Mouse (Mus musculus) layer of hippocampus, postnatal 14 days (tissue): ENCODE data around the gene Kif20b. TPM values are rescaled to one million over a fixed set of nuclear protein-coding genes. Genes with fewer than 3 reads are reported as not detected.

Source experiments
- DNase-seq, 2 experiments: peaks; one replicate each; pipeline ENCODE4 v3.0.0; 2021 to 2022; ENCODE audit warnings: low spot score in 2 of 2, mixed read lengths in 1 of 2
- microRNA-seq, 2 experiments: library from miRNA; unstranded; fragments of <30 nt; microRNA quantifications; one replicate each; pipeline ENCODE4 v1.2.0; 2021
- total RNA-seq, 2 experiments: library from RNA; stranded (reverse); gene quantifications; 2 replicates each; pipeline ENCODE4 v1.2.3; 2021

The Kif20b gene
- total RNA-seq, 2 experiments from 2014 or later: 1.4 to 3.0 TPM

GRCm38 (mm10) chr19:34920066-34920465, 2.1 kb upstream of the Kif20b start:
- no peak for DNase-seq

GRCm38 (mm10) chr19:34920531-34920930, 1.6 kb upstream of the Kif20b start:
- DNase-seq: no peak

GRCm38 (mm10) chr19:34921253-34921651, 909 bp upstream of the Kif20b start:
- no peak for DNase-seq

- no peak for DNase-seq
Observed at GRCm38 (mm10) chr19:34922603-34922963, 422 bp downstream of the Kif20b start.

GRCm38 (mm10) chr19:34947206-34947605, 25.0 kb downstream of the Kif20b start:
- DNase-seq: no peak

- DNase-seq: no peak
Observed at GRCm38 (mm10) chr19:34953842-34954541, 31.8 kb downstream of the Kif20b start.

GRCm38 (mm10) chr19:34959369-34959768, 37.2 kb downstream of the Kif20b start:
- peak in 1 of 2 experiments; percentile 14 for DNase-seq

GRCm38 (mm10) chr19:34984742-34985141, 62.6 kb downstream of the Kif20b start:
- DNase-seq: no peak

- DNase-seq: peak; percentile 20 to 52
Observed at GRCm38 (mm10) chr19:34990443-34990842, 68.3 kb downstream of the Kif20b start.

- peak; percentile 48 to 69 for DNase-seq
Observed at GRCm38 (mm10) chr19:34992969-34993527, 70.9 kb downstream of the Kif20b start.

GRCm38 (mm10) chr19:35015058-35015457, 92.9 kb downstream of the Kif20b start:
- no peak for DNase-seq

- DNase-seq: no peak
Observed at GRCm38 (mm10) chr19:35017474-35018208, 95.5 kb downstream of the Kif20b start.

- no peak for DNase-seq
Observed at GRCm38 (mm10) chr19:35018209-35018581, 96.0 kb downstream of the Kif20b start.

Small RNA genes lying within 50 kb of the gene (microRNA-seq; reads per million reads assigned to microRNA genes)
- gene Mir1950: 0 reads per million in 2 experiments

Other genes with a start within 250 kb of the Kif20b start
- gene Slc16a12, start 175.1 kb upstream of the Kif20b start, total RNA-seq: 1 to 10 TPM; 2.5 to 2.8 TPM
- gene Pank1, start 42.9 kb upstream of the Kif20b start, total RNA-seq: 10 to 100 TPM; 19.2 to 21.4 TPM